Mouse (Mus musculus): ENCODE measurements around the gene Sirt1.
"Not testable (repeated sequence)": the region's sequence is repeated elsewhere in the genome, so short reads cannot be mapped to it uniquely, and the experiment has no call there.

Sirt1 gene

GRCm38 (mm10) chr10:63386444-63386843 is 4.9 kb upstream of the Sirt1 start:
- DNase-seq = peak; percentile 80

GRCm38 (mm10) chr10:63385897-63386296 is 4.4 kb upstream of the Sirt1 start:
- not testable (repeated sequence) for DNase-seq

- DNase-seq = peak; percentile 69
Measured at GRCm38 (mm10) chr10:63382372-63383279, 1.1 kb upstream of the Sirt1 start, which contains the start of gene Dnajc12. Gene Dnajc12 (plus strand): TSS chr10:63382443.

- DNase-seq = no peak
Measured at GRCm38 (mm10) chr10:63378948-63379680, 2.4 kb downstream of the Sirt1 start.

- peak; percentile 46 for DNase-seq
Measured at GRCm38 (mm10) chr10:63377468-63377867, 4.0 kb downstream of the Sirt1 start.

GRCm38 (mm10) chr10:63376303-63376702 is 5.2 kb downstream of the Sirt1 start:
- no peak for DNase-seq

- DNase-seq = no peak
Measured at GRCm38 (mm10) chr10:63368041-63368440, 13.5 kb downstream of the Sirt1 start.

- no peak for DNase-seq
Measured at GRCm38 (mm10) chr10:63367386-63367785, 14.1 kb downstream of the Sirt1 start.

GRCm38 (mm10) chr10:63365918-63366455 is 15.5 kb downstream of the Sirt1 start:
- no peak for DNase-seq

- DNase-seq = no peak
Measured at GRCm38 (mm10) chr10:63360502-63360901, 21.0 kb downstream of the Sirt1 start.

- DNase-seq = no peak
Measured at GRCm38 (mm10) chr10:63352111-63352510, 29.4 kb downstream of the Sirt1 start.

- DNase-seq = not testable (repeated sequence)
Measured at GRCm38 (mm10) chr10:63351099-63351498, 30.4 kb downstream of the Sirt1 start.

- DNase-seq = no peak
Measured at GRCm38 (mm10) chr10:63350666-63351065, 30.8 kb downstream of the Sirt1 start.

- no peak for DNase-seq
Measured at GRCm38 (mm10) chr10:63348291-63348690, 33.2 kb downstream of the Sirt1 start.

GRCm38 (mm10) chr10:63344751-63345150 is 36.8 kb downstream of the Sirt1 start:
- DNase-seq = no peak

GRCm38 (mm10) chr10:63341351-63341750 is 40.2 kb downstream of the Sirt1 start:
- no peak for DNase-seq

GRCm38 (mm10) chr10:63338914-63339643 is 42.4 kb downstream of the Sirt1 start:
- peak; percentile 90 for DNase-seq

- peak; percentile 49 for DNase-seq
Measured at GRCm38 (mm10) chr10:63337951-63338836, 43.3 kb downstream of the Sirt1 start.

GRCm38 (mm10) chr10:63337326-63337725 is 44.2 kb downstream of the Sirt1 start:
- DNase-seq = no peak

GRCm38 (mm10) chr10:63336901-63337300 is 44.6 kb downstream of the Sirt1 start:
- DNase-seq = no peak

GRCm38 (mm10) chr10:63327091-63327490 is 54.4 kb downstream of the Sirt1 start:
- no peak for DNase-seq

GRCm38 (mm10) chr10:63313726-63314125 is 67.8 kb downstream of the Sirt1 start:
- DNase-seq = no peak

Measured in right cerebral cortex, postnatal 4 days (tissue).